Comparison of ENCODE assay signal across 17 mouse cellular contexts in the genomic region with DNA sequence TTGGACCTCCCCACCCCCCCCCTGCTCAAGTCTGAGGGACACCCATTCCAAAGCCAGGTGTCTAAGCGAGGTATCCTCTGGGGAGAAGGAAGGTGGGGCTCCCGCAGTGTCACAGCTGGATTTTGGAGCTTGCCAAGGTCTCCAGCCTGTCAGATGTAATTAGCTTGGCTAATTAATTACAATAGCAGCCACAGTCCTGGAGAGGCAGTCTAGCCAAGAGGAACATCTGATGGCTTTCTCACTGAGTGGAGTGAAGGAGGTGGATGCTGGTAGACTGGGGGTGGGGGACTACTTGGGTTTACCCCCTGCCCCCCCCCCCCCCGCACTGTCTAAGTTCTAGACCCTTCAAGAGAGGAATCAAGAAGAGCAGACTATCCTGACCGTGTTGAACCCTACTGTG. TPM values are rescaled to one million over a fixed set of nuclear protein-coding genes. Genes with fewer than 3 reads are reported as not detected.
DNase-seq lines count a peak whose midpoint lies in the region; ATAC-seq lines count a peak whose summit lies in the region.
"Had no signal": no experiment of that assay in that cellular context is flagged by ENCODE, and none has a peak within 500 bp of the region (broad histone marks: within the 10 kb centered on the region; RNA-seq: fewer than 3 reads in every experiment).

No protein-coding gene starts in this region.

- WGBS in heart, embryonic 15.5 days, result 67% methylated on average over 4 of the region's 4 CpGs
- WGBS in hindbrain, embryonic 12.5 days, result 46% methylated on average over 4 of the region's 4 CpGs

- peak overlapping the region; percentile 81; the same call in 1 of the 2 replicates for H3K27ac ChIP-seq in heart, embryonic 15.5 days
- H3K27ac ChIP-seq in hindbrain, embryonic 12.5 days, result no peak overlapping the region
- H3K27ac ChIP-seq: macrophage had no signal

- H3K9ac ChIP-seq in heart, embryonic 15.5 days, result no peak overlapping the region
- H3K9ac ChIP-seq in hindbrain, embryonic 12.5 days, result no peak overlapping the region
- H3K9ac ChIP-seq: embryonic facial prominence, embryonic 12.5 days; liver, postnatal 0 days had no signal

- peaks cover 63% of the 10 kb centered on the region for H3K4me1 ChIP-seq in heart, embryonic 15.5 days (replicated peaks)
- peaks cover 30% of the 10 kb centered on the region for H3K4me1 ChIP-seq in hindbrain, embryonic 12.5 days

- H3K4me2 ChIP-seq in heart, embryonic 15.5 days, result no peak overlapping the region
- H3K4me2 ChIP-seq in hindbrain, embryonic 12.5 days (replicated peaks), result no peak overlapping the region
- H3K4me2 ChIP-seq: embryonic facial prominence, embryonic 12.5 days had no signal

- no peaks in the 10 kb centered on the region for H3K9me3 ChIP-seq in heart, embryonic 15.5 days (replicated peaks)
- no peaks in the 10 kb centered on the region for H3K9me3 ChIP-seq in hindbrain, embryonic 12.5 days (replicated peaks)
- H3K9me3 ChIP-seq: embryonic facial prominence, embryonic 12.5 days had no signal

- ATAC-seq in heart, embryonic 15.5 days (replicated peaks; ENCODE audit: insufficient number of reproducible peaks, insufficient read depth, low FRiP score, low read depth), result no peak
- ATAC-seq in hindbrain, embryonic 12.5 days (ENCODE audit: low FRiP score), result peak; percentile 57; the same call in 1 of the 2 replicates
- no peak for ATAC-seq in megakaryocyte, adult 5-6 weeks (ENCODE audit: poor library complexity, severe bottlenecking)
- ATAC-seq: liver, postnatal 0 days had no signal

- H3K27me3 ChIP-seq in heart, embryonic 15.5 days, result no peaks in the 10 kb centered on the region
- no peaks in the 10 kb centered on the region for H3K27me3 ChIP-seq in hindbrain, embryonic 12.5 days
- H3K27me3 ChIP-seq: embryonic facial prominence, embryonic 12.5 days had no signal

- no peak for DNase-seq in heart, postnatal 10 days
- DNase-seq in retina, postnatal 1 day, result peak; percentile 62
- DNase-seq in retina, embryonic 14.5 days (ENCODE audit: low spot score), result no peak
- DNase-seq in left cerebral cortex, postnatal 14 days (ENCODE audit: low spot score in 2 of 2), result no peak
- DNase-seq: adrenal gland, postnatal 25 days; cerebellum, postnatal 36 days; kidney, postnatal 14 days; liver, postnatal 0 days; thymus, adult 18-20 months had no signal

- no peaks in the 10 kb centered on the region for H3K36me3 ChIP-seq in heart, embryonic 15.5 days
- H3K36me3 ChIP-seq in hindbrain, embryonic 12.5 days, result no peaks in the 10 kb centered on the region
- H3K36me3 ChIP-seq: embryonic facial prominence, embryonic 12.5 days had no signal

- intact Hi-C loops in heart, postnatal 10 days (cut with DNase I), result loop anchor here (2.0 kb wide), 1 partner anchor 15 kb away; the partner anchor contains the start of genes Cfap43 and Itprip
- intact Hi-C loops in left cerebral cortex, postnatal 14 days (cut with DNase I), result no loop called here

- no peak overlapping the region for H3K4me3 ChIP-seq in heart, embryonic 15.5 days
- H3K4me3 ChIP-seq in hindbrain, embryonic 12.5 days, result no peak overlapping the region
- H3K4me3 ChIP-seq: embryonic facial prominence, embryonic 12.5 days had no signal

RNA-seq across cellular contexts. Expression of gene Cfap43, which starts 15.4 kb away (rescaled TPM):
- polyA plus RNA-seq in heart, embryonic 15.5 days (2015; fragmentation: Nextera tagmentation; extraction: Ambion mirVana), result 0.08 and 0.24 TPM in 2 replicates
- under 1 TPM in 1 of 2 experiments, not detected in 1; 0.24 TPM for total RNA-seq in heart, postnatal 10 days (2021)
- 1.7 and 3.2 TPM in 2 replicates for polyA plus RNA-seq in hindbrain, embryonic 12.5 days (2016; fragmentation: Nextera tagmentation; extraction: Ambion mirVana)
- 0.18 and 0.32 TPM in 2 replicates for total RNA-seq in megakaryocyte, adult 5-6 weeks (2015)
- total RNA-seq in megakaryocyte, adult 5-6 weeks (2017), result not detected in 2 replicates
- total RNA-seq in left cerebral cortex, postnatal 14 days (2021), result 1 to 10 TPM in 1 of 2 experiments, under 1 TPM in 1; 0.34 to 1.2 TPM
- total RNA-seq: adrenal gland, postnatal 25 days; gastrocnemius, adult 8-10 months had no signal

RNA-seq across cellular contexts. Expression of gene Itprip, which starts 15.4 kb away (rescaled TPM):
- 17.4 and 20.7 TPM in 2 replicates for polyA plus RNA-seq in heart, embryonic 15.5 days (2015; fragmentation: Nextera tagmentation; extraction: Ambion mirVana)
- total RNA-seq in heart, postnatal 10 days (2021), result 10 to 100 TPM; 11.1 to 13.3 TPM
- 16.1 and 16.6 TPM in 2 replicates for polyA plus RNA-seq in hindbrain, embryonic 12.5 days (2016; fragmentation: Nextera tagmentation; extraction: Ambion mirVana)
- 14.8 and 18.9 TPM in 2 replicates for total RNA-seq in megakaryocyte, adult 5-6 weeks (2015)
- total RNA-seq in megakaryocyte, adult 5-6 weeks (2017), result 28.4 and 28.9 TPM in 2 replicates
- total RNA-seq in left cerebral cortex, postnatal 14 days (2021), result 1 to 10 TPM in 1 of 2 experiments, under 1 TPM in 1; 0.94 to 1.1 TPM

RNA-seq across cellular contexts. Expression of gene Cfap58, which starts 33.8 kb away (rescaled TPM):
- 0.09 TPM in 1 of 2 replicates, not detected in the other for polyA plus RNA-seq in heart, embryonic 15.5 days (2015; fragmentation: Nextera tagmentation; extraction: Ambion mirVana)
- total RNA-seq in heart, postnatal 10 days (2021), result 1 to 10 TPM; 2.7 to 2.8 TPM
- polyA plus RNA-seq in hindbrain, embryonic 12.5 days (2016; fragmentation: Nextera tagmentation; extraction: Ambion mirVana), result 0.30 and 0.72 TPM in 2 replicates
- total RNA-seq in megakaryocyte, adult 5-6 weeks (2015), result not detected in 2 replicates
- not detected in 2 replicates for total RNA-seq in megakaryocyte, adult 5-6 weeks (2017)
- total RNA-seq in left cerebral cortex, postnatal 14 days (2021), result under 1 TPM; 0.24 to 0.55 TPM
- total RNA-seq: adrenal gland, postnatal 25 days; gastrocnemius, adult 8-10 months; hematopoietic stem cell, adult 5-6 weeks; MEL had no signal
- polyA plus RNA-seq: embryonic facial prominence, embryonic 12.5 days; liver, postnatal 0 days; macrophage had no signal

RNA-seq across cellular contexts. Expression of gene Gsto2, which starts 38.3 kb away (rescaled TPM):
- 0.74 and 1.2 TPM in 2 replicates for polyA plus RNA-seq in heart, embryonic 15.5 days (2015; fragmentation: Nextera tagmentation; extraction: Ambion mirVana)
- total RNA-seq in heart, postnatal 10 days (2021), result 1 to 10 TPM; 1.8 to 2.6 TPM
- polyA plus RNA-seq in hindbrain, embryonic 12.5 days (2016; fragmentation: Nextera tagmentation; extraction: Ambion mirVana), result 0.96 and 1.3 TPM in 2 replicates
- total RNA-seq in megakaryocyte, adult 5-6 weeks (2015), result not detected in 2 replicates
- not detected in 2 replicates for total RNA-seq in megakaryocyte, adult 5-6 weeks (2017)
- total RNA-seq in left cerebral cortex, postnatal 14 days (2021), result 1 to 10 TPM; 1.4 to 1.7 TPM
- total RNA-seq: hematopoietic stem cell, adult 5-6 weeks; MEL had no signal

RNA-seq across cellular contexts. Expression of gene Gsto1, which starts 48.9 kb away (rescaled TPM):
- 97.5 and 103 TPM in 2 replicates for polyA plus RNA-seq in heart, embryonic 15.5 days (2015; fragmentation: Nextera tagmentation; extraction: Ambion mirVana)
- 100 to 1,000 TPM; 106 to 117 TPM for total RNA-seq in heart, postnatal 10 days (2021)
- 102 and 106 TPM in 2 replicates for polyA plus RNA-seq in hindbrain, embryonic 12.5 days (2016; fragmentation: Nextera tagmentation; extraction: Ambion mirVana)
- 159 and 168 TPM in 2 replicates for total RNA-seq in megakaryocyte, adult 5-6 weeks (2015)
- 75.9 and 92.0 TPM in 2 replicates for total RNA-seq in megakaryocyte, adult 5-6 weeks (2017)
- total RNA-seq in left cerebral cortex, postnatal 14 days (2021), result 10 to 100 TPM; 58.1 to 62.5 TPM

Comparison
In these comparisons a context has a peak if more than half of its experiments do, and no peak if none do; other contexts are left out.
1. RNA of gene Itprip, which starts 15.4 kb away (total RNA-seq): 14.8 to 28.9 TPM in megakaryocyte, adult 5-6 weeks and 11.1 to 13.3 TPM in heart, postnatal 10 days; 0.94 to 1.1 TPM in left cerebral cortex, postnatal 14 days; every median in the first group is over 4 times any median in the second.